Mouse (Mus musculus) embryonic fibroblast, embryonic 13.5 days (primary cell): ENCODE measurements around the gene Anxa5. TPM values are rescaled to one million over a fixed set of nuclear protein-coding genes. Genes with fewer than 3 reads are reported as not detected.

Experiments
- H3K27ac ChIP-seq: 2 replicates; pipeline ENCODE4 v1.5.1; 2012; ENCODE audit warnings: low read length, control low read depth, inconsistent platforms; ENCODE audit not compliant: insufficient read depth
- H3K4me1 ChIP-seq: 2 replicates; pipeline ENCODE4 v1.6.1; 2011; ENCODE audit warnings: low read length; ENCODE audit not compliant: control insufficient read depth, insufficient read depth
- H3K4me3 ChIP-seq: 2 replicates; pipeline ENCODE4 v1.5.1; 2011; ENCODE audit warnings: mild to moderate bottlenecking, control low read depth, low read length; ENCODE audit not compliant: insufficient read depth
- CTCF ChIP-seq: IDR thresholded peaks from 2 replicates; pipeline ENCODE4 v1.5.1; 2011; ENCODE audit warnings: mild to moderate bottlenecking, control low read depth, low read length, moderate library complexity, borderline replicate concordance; ENCODE audit not compliant: insufficient read depth
- POLR2A ChIP-seq: IDR thresholded peaks from 2 replicates; pipeline ENCODE4 v1.6.1; 2011; ENCODE audit warnings: low read depth, mild to moderate bottlenecking, control low read depth, low read length, moderate library complexity
- polyA plus RNA-seq: library from polyadenylated mRNA; stranded (reverse); fragments of >200 nt; gene quantifications from 2 replicates; pipeline ENCODE4 v1.2.4, GENCODE M21; 2011; ENCODE audit warnings: low read depth; ENCODE audit not compliant: missing spikeins, insufficient read length

Anxa5 gene
- polyA plus RNA-seq, 1 experiment, result 593 TPM

GRCm38 (mm10) chr3:36500976-36501375 lies 25.3 kb upstream of the Anxa5 start:
- TF ChIP-seq CTCF (no peak), POLR2A (no peak)
- H3K4me1 ChIP-seq, result peaks cover 3% of the 10 kb centered on the region
- H3K4me3 ChIP-seq, result no peak overlapping the region
- no peak overlapping the region for H3K27ac ChIP-seq

GRCm38 (mm10) chr3:36499418-36499817 lies 23.7 kb upstream of the Anxa5 start:
- no peak overlapping the region for H3K27ac ChIP-seq
- H3K4me3 ChIP-seq, result no peak overlapping the region
- TF ChIP-seq POLR2A, result no peak
- no peak for TF ChIP-seq CTCF
- H3K4me1 ChIP-seq, result peaks cover 9% of the 10 kb centered on the region

- H3K4me1 ChIP-seq, result peaks cover 15% of the 10 kb centered on the region
- TF ChIP-seq POLR2A (no peak), CTCF (no peak)
- H3K27ac ChIP-seq, result no peak overlapping the region
- H3K4me3 ChIP-seq, result no peak overlapping the region
Measured at GRCm38 (mm10) chr3:36498224-36498623, 22.5 kb upstream of the Anxa5 start.

- Histone ChIP-seq H3K27ac (no peak overlapping the region), H3K4me3 (no peak overlapping the region), H3K4me1 (peaks cover 21% of the 10 kb centered on the region)
- no peak for TF ChIP-seq POLR2A
- peak; percentile 36; the same call in 1 of the 2 replicates for TF ChIP-seq CTCF
Measured at GRCm38 (mm10) chr3:36496746-36497145, 21.1 kb upstream of the Anxa5 start.

GRCm38 (mm10) chr3:36496273-36496672 lies 20.6 kb upstream of the Anxa5 start:
- TF ChIP-seq CTCF (no peak), POLR2A (no peak)
- Histone ChIP-seq H3K27ac (no peak overlapping the region), H3K4me1 (peaks cover 21% of the 10 kb centered on the region), H3K4me3 (no peak overlapping the region)

GRCm38 (mm10) chr3:36495436-36495835 lies 19.7 kb upstream of the Anxa5 start:
- Histone ChIP-seq H3K27ac (0 out of 2 replicates have a peak overlapping the region, but pooled peaks have one; percentile 36), H3K4me1 (peaks cover 18% of the 10 kb centered on the region), H3K4me3 (no peak overlapping the region)
- TF ChIP-seq CTCF (peak; percentile 72; the same call in 1 of the 2 replicates), POLR2A (no peak)

GRCm38 (mm10) chr3:36494613-36495012 lies 18.9 kb upstream of the Anxa5 start:
- H3K4me1 ChIP-seq, result peaks cover 18% of the 10 kb centered on the region
- no peak overlapping the region for H3K4me3 ChIP-seq
- H3K27ac ChIP-seq, result peak overlapping the region; percentile 56; the same call in 1 of the 2 replicates
- no peak for TF ChIP-seq POLR2A
- no peak for TF ChIP-seq CTCF

GRCm38 (mm10) chr3:36493641-36494283 lies 18.1 kb upstream of the Anxa5 start:
- Histone ChIP-seq H3K4me3 (no peak overlapping the region), H3K27ac (peak overlapping the region; percentile 56; the same call in 1 of the 2 replicates), H3K4me1 (peaks cover 20% of the 10 kb centered on the region)
- TF ChIP-seq POLR2A (no peak), CTCF (no peak)

- TF ChIP-seq POLR2A (no peak), CTCF (no peak)
- Histone ChIP-seq H3K4me3 (no peak overlapping the region), H3K4me1 (peaks cover 22% of the 10 kb centered on the region), H3K27ac (no peak overlapping the region)
Measured at GRCm38 (mm10) chr3:36492716-36493391, 17.2 kb upstream of the Anxa5 start.

- no peak overlapping the region for H3K4me3 ChIP-seq
- H3K4me1 ChIP-seq, result peaks cover 22% of the 10 kb centered on the region
- TF ChIP-seq CTCF (no peak), POLR2A (no peak)
- H3K27ac ChIP-seq, result no peak overlapping the region
Measured at GRCm38 (mm10) chr3:36491535-36491934, 15.8 kb upstream of the Anxa5 start.
